Mouse (Mus musculus) mature B cell (primary cell): Measurements from ENCODE around the gene C1s2.
"Not testable (repeated sequence)": the region's sequence is repeated elsewhere in the genome, so short reads cannot be mapped to it uniquely, and the experiment has no call there.

ENCODE experiments used
- in situ Hi-C: fragments of 300-500 bp; cut with MboI; formaldehyde crosslinking; loops from 2 replicates; pipeline ENCODE4 v1.14.3; 2019

The C1s2 gene

GRCm38 (mm10) chr6:124636858-124637460 is 1.1 kb upstream of the C1s2 start:
- in situ Hi-C loops: not testable (repeated sequence)

GRCm38 (mm10) chr6:124630763-124631162 is 5.1 kb downstream of the C1s2 start:
- in situ Hi-C loops: no loop called here

DNA sequence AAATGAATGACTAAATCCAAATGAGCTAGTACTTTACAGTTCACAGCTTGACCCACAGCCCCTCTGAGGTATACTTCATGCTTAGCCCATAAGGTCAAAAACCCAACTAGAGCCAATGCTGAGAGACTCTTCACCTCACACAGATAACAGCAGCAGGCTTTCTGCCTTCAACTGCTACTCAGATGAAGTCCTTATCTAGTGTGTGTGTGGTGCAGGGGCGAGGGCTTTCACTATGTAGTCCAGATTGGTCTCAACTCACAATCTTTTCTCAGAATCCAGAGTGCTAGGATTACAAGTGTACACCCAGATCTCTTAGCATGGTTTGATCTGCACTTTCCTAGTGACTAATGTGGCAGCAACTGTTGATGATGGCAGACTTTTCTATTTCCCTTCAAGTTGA is 9.7 kb downstream of the C1s2 start:
- in situ Hi-C loops: not testable (repeated sequence)

DNA sequence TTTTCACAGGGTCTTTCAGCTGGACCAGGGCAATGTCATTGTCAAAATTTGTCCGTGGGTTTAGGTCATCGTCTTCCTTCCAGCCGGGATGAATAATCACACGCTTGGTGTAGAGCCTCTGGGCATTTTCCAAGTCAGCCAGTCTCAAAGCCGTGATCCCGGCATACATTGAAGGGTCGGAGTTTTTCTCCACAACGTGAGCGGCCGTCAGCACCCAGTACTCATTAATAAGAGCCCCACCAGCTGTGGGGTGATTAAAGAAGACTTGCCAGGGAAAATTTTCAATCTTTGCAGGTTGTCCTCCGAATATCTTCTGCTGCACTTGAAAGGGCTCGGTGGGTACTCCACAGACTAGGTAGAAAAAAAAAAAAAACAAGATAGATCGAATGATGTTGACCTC is 10.3 kb downstream of the C1s2 start:
- in situ Hi-C loops: no loop called here

DNA sequence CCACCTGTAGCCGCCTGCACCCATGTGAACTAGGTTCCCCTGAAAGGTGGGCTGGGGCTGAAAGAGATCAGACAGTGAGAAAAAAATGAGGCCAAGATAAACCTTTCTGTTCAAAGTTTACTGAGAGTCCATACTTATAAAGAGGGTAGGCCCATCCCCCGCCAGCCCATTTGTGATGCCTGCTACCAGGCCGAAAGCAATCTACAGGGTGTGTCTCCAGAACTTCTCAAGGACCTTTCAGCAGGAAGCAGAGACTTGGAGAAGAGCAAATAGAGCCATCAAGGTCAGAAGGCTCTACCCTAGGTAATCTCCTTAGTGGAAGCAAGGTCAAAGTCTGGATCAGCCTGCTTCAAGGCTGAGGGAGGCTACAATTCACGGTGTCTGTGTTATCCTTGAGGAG is 33.9 kb downstream of the C1s2 start:
- in situ Hi-C loops: no loop called here

DNA sequence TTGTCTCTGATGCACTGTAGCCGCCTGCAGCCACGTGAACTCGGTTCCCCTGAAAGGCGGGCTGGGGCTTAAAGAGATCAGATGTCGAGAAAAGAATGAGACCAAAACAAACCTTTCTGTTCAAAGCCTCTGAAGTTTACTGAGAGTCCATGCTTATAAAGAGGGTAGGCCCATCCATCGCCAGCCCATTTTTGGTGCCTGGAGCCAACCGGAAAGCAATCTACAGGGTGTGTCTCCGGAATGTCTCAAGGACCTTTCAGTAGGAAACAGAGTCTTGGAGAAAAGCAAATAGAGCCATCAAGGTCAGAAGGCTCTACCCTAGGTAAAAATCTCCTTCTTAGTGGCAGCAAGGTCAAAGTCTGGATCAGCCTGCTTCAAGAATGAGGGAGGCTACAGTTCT is 42.8 kb downstream of the C1s2 start:
- in situ Hi-C loops: no loop called here

DNA sequence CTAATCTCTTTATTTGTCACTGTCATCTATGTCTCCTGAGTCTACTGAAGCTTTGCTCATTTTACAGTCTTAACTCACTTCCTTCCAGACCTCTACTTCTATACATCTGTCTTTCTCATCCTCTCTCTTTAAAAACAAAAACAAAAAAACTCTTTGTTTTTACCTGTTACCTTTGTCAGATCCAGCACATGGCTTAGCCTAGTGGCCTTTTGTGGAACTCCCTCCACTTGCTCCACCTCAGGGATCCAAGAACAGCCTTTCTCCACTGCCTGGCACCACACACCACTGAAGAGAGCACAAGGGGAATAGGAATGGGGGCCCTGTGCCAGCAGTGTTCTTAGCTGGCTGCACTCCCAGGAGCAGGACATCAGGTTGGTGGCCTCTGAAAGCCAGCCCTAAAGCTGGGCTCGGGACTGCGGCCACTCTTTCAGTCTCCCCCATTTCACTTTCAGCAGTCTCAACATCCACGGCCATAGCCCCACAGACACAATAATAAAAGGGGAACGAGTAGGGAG is 43.6 kb downstream of the C1s2 start:
- in situ Hi-C loops: no loop called here

DNA sequence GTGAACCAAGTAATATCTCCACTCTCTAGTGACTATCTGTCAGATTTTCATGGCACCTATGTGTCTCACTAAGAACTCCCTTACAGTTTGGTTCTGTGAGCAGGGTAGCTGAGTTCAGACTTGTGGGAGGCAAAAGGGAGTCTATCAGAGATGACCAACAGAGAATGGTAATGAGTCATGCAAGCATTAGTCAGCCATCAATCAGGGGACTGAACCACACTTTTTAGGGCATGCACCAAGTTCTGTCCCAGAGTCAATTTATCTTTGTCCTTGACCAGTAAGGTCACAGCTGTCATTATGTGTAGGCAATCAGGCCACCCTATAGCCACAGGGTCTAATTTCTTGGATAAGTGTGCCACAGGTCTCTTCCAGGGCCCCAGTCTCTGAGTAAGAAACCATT is 47.1 kb downstream of the C1s2 start:
- in situ Hi-C loops: no loop called here

- in situ Hi-C loops: no loop called here
These were observed 49.6 kb downstream of the C1s2 start for GRCm38 (mm10) chr6:124586266-124586665.

DNA sequence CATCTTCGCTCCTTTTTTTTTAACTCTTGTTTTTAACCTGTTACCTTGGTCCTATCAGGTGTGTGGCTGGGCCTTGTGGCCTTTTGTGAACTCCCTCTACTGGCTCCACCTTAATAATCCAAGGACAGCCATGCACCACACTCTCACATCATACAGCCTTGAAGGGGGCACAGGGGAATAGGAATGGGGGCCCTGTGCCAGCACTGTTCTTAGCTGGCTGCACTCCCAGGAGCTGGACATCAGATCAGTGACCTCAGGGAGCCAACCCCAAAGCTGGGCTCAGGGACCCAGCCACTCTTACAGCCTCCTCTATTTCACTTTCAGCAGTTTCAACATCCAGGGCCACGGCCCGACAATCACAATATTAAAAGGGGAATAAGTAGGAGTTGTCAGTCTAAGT is 50.1 kb downstream of the C1s2 start:
- in situ Hi-C loops: no loop called here

GRCm38 (mm10) chr6:124584935-124585334 is 51.0 kb downstream of the C1s2 start:
- in situ Hi-C loops: no loop called here

- in situ Hi-C loops: no loop called here
These were observed 53.7 kb downstream of the C1s2 start for GRCm38 (mm10) chr6:124582231-124582630.

DNA sequence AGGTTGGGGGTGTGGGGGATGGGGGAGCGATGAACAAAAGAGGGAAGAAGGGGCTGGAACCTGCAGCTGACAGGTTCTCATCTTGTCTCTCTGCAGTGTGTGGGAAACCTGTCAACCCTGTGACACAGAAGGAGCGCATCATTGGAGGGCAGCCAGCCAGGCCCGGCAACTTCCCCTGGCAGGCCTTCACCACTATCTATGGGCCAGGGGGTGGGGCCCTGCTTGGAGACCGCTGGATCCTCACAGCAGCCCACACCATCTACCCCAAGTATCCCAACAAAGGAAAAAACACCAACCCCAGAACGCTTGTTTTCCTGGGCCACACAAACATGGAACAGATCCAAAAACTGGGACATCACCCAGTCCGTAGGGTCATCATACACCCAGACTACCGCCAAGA is 55.7 kb downstream of the C1s2 start:
- in situ Hi-C loops: not testable (repeated sequence)

GRCm38 (mm10) chr6:124575155-124575678 is 60.7 kb downstream of the C1s2 start:
- in situ Hi-C loops: not testable (repeated sequence)
